Mouse (Mus musculus): Measurements from ENCODE around the gene Hikeshi.
A peak's percentile ranks its signal among the peaks of the same experiment; 100 is the strongest.

- TF ChIP-seq CTCF (IDR thresholded peaks at IDR 0.05; ENCODE audit: borderline replicate concordance, extremely low read depth, insufficient read depth, insufficient read length), result peak; percentile 83; the same call in 1 of the 2 replicates
- no peak for TF ChIP-seq POLR2A (IDR thresholded peaks at IDR 0.05; ENCODE audit: borderline replicate concordance, extremely low read depth, insufficient read depth, insufficient read length, poor library complexity, severe bottlenecking)
Observed at GRCm38 (mm10) chr7:89907950-89908349, 33.1 kb downstream of the Hikeshi start.

Data from brain, embryonic 14.5 days (tissue).